Mouse (Mus musculus): ENCODE data around the gene Efna3. TPM values are rescaled to one million over a fixed set of nuclear protein-coding genes. Genes with fewer than 3 reads are reported as not detected.

The Efna3 gene
- total and polyA plus RNA-seq, 2 experiments from 2014 or later = 0.44 TPM; not detected in 1

DNA sequence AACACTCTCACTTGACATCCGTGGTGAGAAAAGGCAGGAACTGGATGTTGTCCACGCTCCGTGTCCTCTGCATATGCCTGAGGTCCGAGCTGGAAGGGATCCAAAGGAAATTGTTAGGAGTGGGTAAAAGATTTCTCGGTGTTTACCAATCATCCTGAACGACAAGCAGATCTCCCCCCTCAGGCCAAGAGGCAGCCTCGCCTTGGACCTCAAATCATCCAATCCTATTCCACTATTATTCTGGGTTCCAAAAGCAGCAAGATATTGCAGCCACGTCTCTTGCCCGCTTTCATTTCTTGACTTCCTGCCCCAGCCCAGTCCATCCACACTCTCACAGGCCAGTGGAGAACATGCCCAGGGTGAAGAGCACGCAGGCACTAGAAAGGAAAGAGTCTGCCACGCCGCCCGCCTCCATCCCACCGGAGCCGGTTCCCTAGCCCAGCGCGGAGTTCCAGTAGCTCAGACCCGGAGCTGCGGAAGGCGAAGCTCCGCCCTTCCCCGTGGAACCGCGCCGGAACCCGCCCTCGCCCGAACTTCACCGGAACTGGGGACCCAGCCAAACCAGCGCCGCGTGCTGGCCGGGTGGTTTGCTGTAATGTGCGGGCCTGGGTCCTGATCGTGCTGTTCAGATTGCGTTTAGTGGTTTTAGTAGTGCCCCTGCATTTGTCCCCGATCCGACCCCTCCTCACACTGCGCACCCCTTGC is 52.6 kb downstream of the Efna3 start, which contains the start of gene Slc50a1:
Slc50a1 (minus strand) TSS at position 520 of the 705 bp plus-strand sequence.
- Histone ChIP-seq H3K4me2 (ENCODE audit: low read depth, low read length) (peak within 1 kb of the TSS; percentile 77), H3K9me3 (replicated peaks; ENCODE audit: control insufficient read depth, low read length) (no peaks in the 10 kb centered on the region), H3K27ac (ENCODE audit: low read depth) (peak within 1 kb of the TSS; percentile 85), H3K4me3 (ENCODE audit: low read depth, low read length) (peak within 1 kb of the TSS; percentile 65), H3K9ac (replicated peaks; ENCODE audit: low read depth, low read length) (peak within 1 kb of the TSS; percentile 71), H3K36me3 (replicated peaks; ENCODE audit: control insufficient read depth, insufficient read depth, low read length) (peaks cover 28% of the 10 kb centered on the region), H3K27me3 (ENCODE audit: control insufficient read depth, insufficient read depth, low read length) (no peaks in the 10 kb centered on the region), H3K4me1 (ENCODE audit: control insufficient read depth, insufficient read depth) (peaks cover 20% of the 10 kb centered on the region)
- DNase-seq (ENCODE audit: low spot score) (peak; percentile 60), ATAC-seq (ENCODE audit: insufficient read depth, low read depth) (peak; percentile 67)
- TF ChIP-seq CTCF (IDR thresholded peaks at IDR 0.05; ENCODE audit: low read depth) (peak; percentile 39), EP300 (IDR thresholded peaks at IDR 0.05; ENCODE audit: low read depth) (0 out of 2 replicates have a peak, but pooled peaks have one; percentile 18)
- 2% methylated on average over 39 of the region's 39 CpGs for WGBS

DNA sequence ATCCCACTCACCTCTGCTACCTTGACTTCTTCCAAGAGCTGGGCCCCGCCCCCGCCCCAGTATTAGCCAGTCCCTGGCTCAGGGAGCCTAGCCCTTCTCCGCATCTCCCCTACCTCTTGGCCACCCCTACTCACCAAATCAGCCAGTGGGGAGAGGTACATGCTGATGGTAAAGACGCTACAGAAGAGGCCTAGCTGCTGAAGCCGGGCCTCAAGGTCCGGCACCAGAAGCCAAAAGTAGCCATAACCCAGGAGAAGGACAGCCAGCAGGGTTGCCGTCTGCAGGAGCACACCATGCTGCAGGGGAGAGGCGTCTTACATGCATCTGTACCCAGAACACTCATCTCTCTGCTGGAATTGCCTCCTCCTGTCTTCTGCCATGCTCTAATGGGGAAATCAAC is 53.8 kb downstream of the Efna3 start:
- no peak overlapping the region for H3K27ac ChIP-seq (ENCODE audit: low read depth)
- ATAC-seq (ENCODE audit: insufficient read depth, low read depth) (no peak), DNase-seq (ENCODE audit: low spot score) (no peak)
- H3K4me3 ChIP-seq (ENCODE audit: low read depth, low read length) = no peak overlapping the region
- H3K9me3 ChIP-seq (replicated peaks; ENCODE audit: control insufficient read depth, low read length) = no peaks in the 10 kb centered on the region
- H3K4me1 ChIP-seq (ENCODE audit: control insufficient read depth, insufficient read depth) = peaks cover 20% of the 10 kb centered on the region
- no peak overlapping the region for H3K4me2 ChIP-seq (ENCODE audit: low read depth, low read length)
- WGBS = 72% methylated on average over 8 of the region's 8 CpGs
- no peak overlapping the region for H3K9ac ChIP-seq (replicated peaks; ENCODE audit: low read depth, low read length)
- no peaks in the 10 kb centered on the region for H3K27me3 ChIP-seq (ENCODE audit: control insufficient read depth, insufficient read depth, low read length)
- no peak for TF ChIP-seq EP300 (IDR thresholded peaks at IDR 0.05; ENCODE audit: low read depth)
- peaks cover 23% of the 10 kb centered on the region for H3K36me3 ChIP-seq (replicated peaks; ENCODE audit: control insufficient read depth, insufficient read depth, low read length)

DNA sequence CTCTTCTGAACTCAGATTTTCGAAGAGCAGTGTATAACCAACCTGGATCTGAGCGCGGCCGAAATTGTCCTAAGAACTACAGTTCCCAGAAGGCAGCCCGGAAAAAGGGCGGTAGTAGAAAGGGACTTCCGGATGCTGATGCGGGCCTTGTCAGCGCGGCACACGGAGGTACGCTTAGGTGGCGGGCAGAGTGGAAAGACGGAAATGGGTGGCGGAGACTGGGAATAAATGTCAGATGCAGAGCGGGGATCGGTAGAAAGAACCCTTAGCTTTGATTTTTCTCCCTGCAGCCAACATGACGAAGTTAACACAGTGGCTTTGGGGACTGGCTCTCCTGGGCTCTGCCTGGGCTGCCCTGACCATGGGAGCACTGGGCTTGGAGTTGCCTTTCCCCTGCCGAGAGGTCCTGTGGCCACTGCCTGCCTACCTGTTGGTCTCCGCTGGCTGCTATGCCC is 56.3 kb downstream of the Efna3 start:
- ATAC-seq (ENCODE audit: insufficient read depth, low read depth) = peak; percentile 76
- peak; percentile 76 for DNase-seq (ENCODE audit: low spot score)
- Histone ChIP-seq H3K4me1 (ENCODE audit: control insufficient read depth, insufficient read depth) (peaks cover 24% of the 10 kb centered on the region), H3K9ac (replicated peaks; ENCODE audit: low read depth, low read length) (peak overlapping the region; percentile 71), H3K27me3 (ENCODE audit: control insufficient read depth, insufficient read depth, low read length) (no peaks in the 10 kb centered on the region), H3K36me3 (replicated peaks; ENCODE audit: control insufficient read depth, insufficient read depth, low read length) (peaks cover 3% of the 10 kb centered on the region; the same call in 1 of the 2 replicates), H3K4me2 (ENCODE audit: low read depth, low read length) (peak overlapping the region; percentile 83), H3K9me3 (replicated peaks; ENCODE audit: control insufficient read depth, low read length) (no peaks in the 10 kb centered on the region), H3K4me3 (ENCODE audit: low read depth, low read length) (peak overlapping the region; percentile 68), H3K27ac (ENCODE audit: low read depth) (peak overlapping the region; percentile 52; the same call in 1 of the 2 replicates)
- WGBS = 1% methylated on average over 20 of the region's 20 CpGs
- TF ChIP-seq EP300 (IDR thresholded peaks at IDR 0.05; ENCODE audit: low read depth) = no peak
- TF ChIP-seq CTCF (IDR thresholded peaks at IDR 0.05; ENCODE audit: low read depth) = no peak

Other genes starting within 250 kb of the Efna3 start
- 8.7 and 9.8 TPM in 2 replicates for gene Rusc1, start 229.7 kb downstream of the Efna3 start, total RNA-seq (2014; rRNA removed; ENCODE audit: low replicate concordance)
- gene Rusc1, start 229.7 kb downstream of the Efna3 start, polyA plus RNA-seq (2015; fragmentation: Nextera tagmentation; extraction: Ambion mirVana) = 8.5 and 8.6 TPM in 2 replicates
- not detected in 2 replicates for gene Gm43738, start 221.9 kb downstream of the Efna3 start, total RNA-seq (2014; rRNA removed; ENCODE audit: low replicate concordance)
- gene Gm43738, start 221.9 kb downstream of the Efna3 start, polyA plus RNA-seq (2015; fragmentation: Nextera tagmentation; extraction: Ambion mirVana) = not detected in 2 replicates
- gene Fdps, start 221.0 kb downstream of the Efna3 start, total RNA-seq (2014; rRNA removed; ENCODE audit: low replicate concordance) = 111 and 131 TPM in 2 replicates
- 72.8 and 81.1 TPM in 2 replicates for gene Fdps, start 221.0 kb downstream of the Efna3 start, polyA plus RNA-seq (2015; fragmentation: Nextera tagmentation; extraction: Ambion mirVana)
- gene Pklr, start 186.8 kb downstream of the Efna3 start, total RNA-seq (2014; rRNA removed; ENCODE audit: low replicate concordance) = not detected in 2 replicates
- 0.04 TPM in 1 of 2 replicates, not detected in the other for gene Pklr, start 186.8 kb downstream of the Efna3 start, polyA plus RNA-seq (2015; fragmentation: Nextera tagmentation; extraction: Ambion mirVana)
- 1.1 TPM in 1 of 2 replicates, not detected in the other for gene Hcn3, start 162.8 kb downstream of the Efna3 start, total RNA-seq (2014; rRNA removed; ENCODE audit: low replicate concordance)
- 0.15 and 0.32 TPM in 2 replicates for gene Hcn3, start 162.8 kb downstream of the Efna3 start, polyA plus RNA-seq (2015; fragmentation: Nextera tagmentation; extraction: Ambion mirVana)
- gene Clk2, start 158.2 kb downstream of the Efna3 start, total RNA-seq (2014; rRNA removed; ENCODE audit: low replicate concordance) = 22.7 and 24.7 TPM in 2 replicates
- gene Clk2, start 158.2 kb downstream of the Efna3 start, polyA plus RNA-seq (2015; fragmentation: Nextera tagmentation; extraction: Ambion mirVana) = 8.2 and 8.5 TPM in 2 replicates
- 54.4 and 60.7 TPM in 2 replicates for gene Scamp3, start 145.5 kb downstream of the Efna3 start, total RNA-seq (2014; rRNA removed; ENCODE audit: low replicate concordance)
- 65.9 and 70.3 TPM in 2 replicates for gene Scamp3, start 145.5 kb downstream of the Efna3 start, polyA plus RNA-seq (2015; fragmentation: Nextera tagmentation; extraction: Ambion mirVana)
- 2.1 and 2.2 TPM in 2 replicates for gene Fam189b, start 139.8 kb downstream of the Efna3 start, total RNA-seq (2014; rRNA removed; ENCODE audit: low replicate concordance)
- gene Fam189b, start 139.8 kb downstream of the Efna3 start, polyA plus RNA-seq (2015; fragmentation: Nextera tagmentation; extraction: Ambion mirVana) = 5.6 and 5.7 TPM in 2 replicates
- gene Gba, start 120.0 kb downstream of the Efna3 start, total RNA-seq (2014; rRNA removed; ENCODE audit: low replicate concordance) = 36.2 and 36.4 TPM in 2 replicates
- gene Gba, start 120.0 kb downstream of the Efna3 start, polyA plus RNA-seq (2015; fragmentation: Nextera tagmentation; extraction: Ambion mirVana) = 20.1 and 20.8 TPM in 2 replicates
- gene Thbs3, start 107.8 kb downstream of the Efna3 start, total RNA-seq (2014; rRNA removed; ENCODE audit: low replicate concordance) = 21.4 and 26.4 TPM in 2 replicates
- 16.4 and 17.4 TPM in 2 replicates for gene Thbs3, start 107.8 kb downstream of the Efna3 start, polyA plus RNA-seq (2015; fragmentation: Nextera tagmentation; extraction: Ambion mirVana)
- 101 and 247 TPM in 2 replicates for gene Mtx1, start 95.9 kb downstream of the Efna3 start, total RNA-seq (2014; rRNA removed; ENCODE audit: low replicate concordance)
- gene Mtx1, start 95.9 kb downstream of the Efna3 start, polyA plus RNA-seq (2015; fragmentation: Nextera tagmentation; extraction: Ambion mirVana) = 96.7 and 99.3 TPM in 2 replicates
- 9.3 TPM in 1 of 2 replicates, not detected in the other for gene Muc1, start 93.9 kb downstream of the Efna3 start, total RNA-seq (2014; rRNA removed; ENCODE audit: low replicate concordance)
- 0.20 and 0.69 TPM in 2 replicates for gene Muc1, start 93.9 kb downstream of the Efna3 start, polyA plus RNA-seq (2015; fragmentation: Nextera tagmentation; extraction: Ambion mirVana)
- 41.8 and 76.1 TPM in 2 replicates for gene Krtcap2, start 77.0 kb downstream of the Efna3 start, total RNA-seq (2014; rRNA removed; ENCODE audit: low replicate concordance)
- gene Krtcap2, start 77.0 kb downstream of the Efna3 start, polyA plus RNA-seq (2015; fragmentation: Nextera tagmentation; extraction: Ambion mirVana) = 192 and 216 TPM in 2 replicates
- gene Trim46, start 76.7 kb downstream of the Efna3 start, total RNA-seq (2014; rRNA removed; ENCODE audit: low replicate concordance) = 0.08 and 0.62 TPM in 2 replicates
- gene Trim46, start 76.7 kb downstream of the Efna3 start, polyA plus RNA-seq (2015; fragmentation: Nextera tagmentation; extraction: Ambion mirVana) = 0.44 and 0.45 TPM in 2 replicates
- 271 and 450 TPM in 2 replicates for gene Dpm3, start 63.6 kb downstream of the Efna3 start, total RNA-seq (2014; rRNA removed; ENCODE audit: low replicate concordance)
- gene Dpm3, start 63.6 kb downstream of the Efna3 start, polyA plus RNA-seq (2015; fragmentation: Nextera tagmentation; extraction: Ambion mirVana) = 80.3 and 85.9 TPM in 2 replicates
- 33.7 and 54.2 TPM in 2 replicates for gene Slc50a1, start 52.4 kb downstream of the Efna3 start, total RNA-seq (2014; rRNA removed; ENCODE audit: low replicate concordance)
- 50.7 and 52.0 TPM in 2 replicates for gene Slc50a1, start 52.4 kb downstream of the Efna3 start, polyA plus RNA-seq (2015; fragmentation: Nextera tagmentation; extraction: Ambion mirVana)
- gene Efna1, start 41.8 kb downstream of the Efna3 start, total RNA-seq (2014; rRNA removed; ENCODE audit: low replicate concordance) = 43.1 and 46.2 TPM in 2 replicates
- gene Efna1, start 41.8 kb downstream of the Efna3 start, polyA plus RNA-seq (2015; fragmentation: Nextera tagmentation; extraction: Ambion mirVana) = 37.2 and 38.4 TPM in 2 replicates
- 2.7 and 7.2 TPM in 2 replicates for gene Efna4, start 15.1 kb upstream of the Efna3 start, total RNA-seq (2014; rRNA removed; ENCODE audit: low replicate concordance)
- gene Efna4, start 15.1 kb upstream of the Efna3 start, polyA plus RNA-seq (2015; fragmentation: Nextera tagmentation; extraction: Ambion mirVana) = 2.6 and 3.5 TPM in 2 replicates
- gene Adam15, start 27.0 kb upstream of the Efna3 start, total RNA-seq (2014; rRNA removed; ENCODE audit: low replicate concordance) = 99.0 and 115 TPM in 2 replicates
- gene Adam15, start 27.0 kb upstream of the Efna3 start, polyA plus RNA-seq (2015; fragmentation: Nextera tagmentation; extraction: Ambion mirVana) = 72.3 and 82.2 TPM in 2 replicates
- gene Dcst2, start 39.0 kb upstream of the Efna3 start, total RNA-seq (2014; rRNA removed; ENCODE audit: low replicate concordance) = 0.39 TPM in 1 of 2 replicates, not detected in the other
- 0.07 TPM in 1 of 2 replicates, not detected in the other for gene Dcst2, start 39.0 kb upstream of the Efna3 start, polyA plus RNA-seq (2015; fragmentation: Nextera tagmentation; extraction: Ambion mirVana)
- gene Dcst1, start 42.3 kb upstream of the Efna3 start, total RNA-seq (2014; rRNA removed; ENCODE audit: low replicate concordance) = 0.50 TPM in 1 of 2 replicates, not detected in the other
- gene Dcst1, start 42.3 kb upstream of the Efna3 start, polyA plus RNA-seq (2015; fragmentation: Nextera tagmentation; extraction: Ambion mirVana) = 0.10 and 0.29 TPM in 2 replicates
- gene Zbtb7b, start 71.8 kb upstream of the Efna3 start, total RNA-seq (2014; rRNA removed; ENCODE audit: low replicate concordance) = 13.8 and 18.4 TPM in 2 replicates
- 2.4 and 2.6 TPM in 2 replicates for gene Zbtb7b, start 71.8 kb upstream of the Efna3 start, polyA plus RNA-seq (2015; fragmentation: Nextera tagmentation; extraction: Ambion mirVana)
- not detected in 2 replicates for gene Lenep, start 79.8 kb upstream of the Efna3 start, total RNA-seq (2014; rRNA removed; ENCODE audit: low replicate concordance)
- gene Lenep, start 79.8 kb upstream of the Efna3 start, polyA plus RNA-seq (2015; fragmentation: Nextera tagmentation; extraction: Ambion mirVana) = not detected in 2 replicates
- gene Flad1, start 88.9 kb upstream of the Efna3 start, total RNA-seq (2014; rRNA removed; ENCODE audit: low replicate concordance) = 50.9 and 79.3 TPM in 2 replicates
- gene Flad1, start 88.9 kb upstream of the Efna3 start, polyA plus RNA-seq (2015; fragmentation: Nextera tagmentation; extraction: Ambion mirVana) = 46.6 and 50.8 TPM in 2 replicates
- gene Cks1b, start 95.4 kb upstream of the Efna3 start, total RNA-seq (2014; rRNA removed; ENCODE audit: low replicate concordance) = 83.7 and 100 TPM in 2 replicates
- 127 and 129 TPM in 2 replicates for gene Cks1b, start 95.4 kb upstream of the Efna3 start, polyA plus RNA-seq (2015; fragmentation: Nextera tagmentation; extraction: Ambion mirVana)
- gene Shc1, start 95.5 kb upstream of the Efna3 start, total RNA-seq (2014; rRNA removed; ENCODE audit: low replicate concordance) = 82.1 and 125 TPM in 2 replicates
- gene Shc1, start 95.5 kb upstream of the Efna3 start, polyA plus RNA-seq (2015; fragmentation: Nextera tagmentation; extraction: Ambion mirVana) = 35.0 and 35.8 TPM in 2 replicates
- gene Pygo2, start 107.2 kb upstream of the Efna3 start, total RNA-seq (2014; rRNA removed; ENCODE audit: low replicate concordance) = 24.1 and 49.8 TPM in 2 replicates
- 9.6 and 10.4 TPM in 2 replicates for gene Pygo2, start 107.2 kb upstream of the Efna3 start, polyA plus RNA-seq (2015; fragmentation: Nextera tagmentation; extraction: Ambion mirVana)
- gene Pbxip1, start 113.7 kb upstream of the Efna3 start, total RNA-seq (2014; rRNA removed; ENCODE audit: low replicate concordance) = 73.2 and 81.0 TPM in 2 replicates
- 75.7 and 84.4 TPM in 2 replicates for gene Pbxip1, start 113.7 kb upstream of the Efna3 start, polyA plus RNA-seq (2015; fragmentation: Nextera tagmentation; extraction: Ambion mirVana)
- gene Pmvk, start 131.6 kb upstream of the Efna3 start, total RNA-seq (2014; rRNA removed; ENCODE audit: low replicate concordance) = 26.2 and 38.0 TPM in 2 replicates
- gene Pmvk, start 131.6 kb upstream of the Efna3 start, polyA plus RNA-seq (2015; fragmentation: Nextera tagmentation; extraction: Ambion mirVana) = 50.7 and 52.9 TPM in 2 replicates
- 4.7 and 4.9 TPM in 2 replicates for gene Kcnn3, start 197.2 kb upstream of the Efna3 start, total RNA-seq (2014; rRNA removed; ENCODE audit: low replicate concordance)
- gene Kcnn3, start 197.2 kb upstream of the Efna3 start, polyA plus RNA-seq (2015; fragmentation: Nextera tagmentation; extraction: Ambion mirVana) = 1.5 TPM in 2 replicates

Measured in heart, postnatal 0 days (tissue).